Mouse (Mus musculus): Measurements from ENCODE around the gene Cacna1c. TPM values are rescaled to one million over a fixed set of nuclear protein-coding genes. Genes with fewer than 3 reads are reported as not detected.

Gene Cacna1c
- polyA plus RNA-seq, 1 experiment from 2014 or later: 0.23 TPM

- H3K27me3 ChIP-seq (ENCODE audit: insufficient read depth, low read length): no peaks in the 10 kb centered on the region
- H3K9ac ChIP-seq (replicated peaks): no peak overlapping the region
- ATAC-seq: no peak
- H3K4me1 ChIP-seq (ENCODE audit: insufficient read depth): peaks cover 10% of the 10 kb centered on the region; the same call in 1 of the 2 replicates
- no peak overlapping the region for H3K4me2 ChIP-seq (ENCODE audit: low read depth, low read length)
- TF ChIP-seq CTCF (IDR thresholded peaks at IDR 0.05; ENCODE audit: low read depth): no peak
- TF ChIP-seq EP300 (IDR thresholded peaks at IDR 0.05; ENCODE audit: low read depth): no peak
- no peak for DNase-seq
- H3K36me3 ChIP-seq (replicated peaks; ENCODE audit: insufficient read depth, low read length): no peaks in the 10 kb centered on the region
- no peak overlapping the region for H3K27ac ChIP-seq (ENCODE audit: low read depth)
- H3K9me3 ChIP-seq (ENCODE audit: low read length): no peaks in the 10 kb centered on the region
- WGBS (ENCODE audit: insufficient replicate concordance): 74% methylated on average over 9 of the region's 9 CpGs
- H3K4me3 ChIP-seq (ENCODE audit: low read depth, low read length): no peak overlapping the region
These were observed 237.7 kb downstream of the Cacna1c start for GRCm38 (mm10) chr6:118958529-118958928.

GRCm38 (mm10) chr6:118956234-118956633, 240.0 kb downstream of the Cacna1c start:
- no peaks in the 10 kb centered on the region for H3K9me3 ChIP-seq (ENCODE audit: low read length)
- no peaks in the 10 kb centered on the region for H3K27me3 ChIP-seq (ENCODE audit: insufficient read depth, low read length)
- H3K27ac ChIP-seq (ENCODE audit: low read depth): no peak overlapping the region
- DNase-seq: no peak
- H3K9ac ChIP-seq (replicated peaks): no peak overlapping the region
- TF ChIP-seq CTCF (IDR thresholded peaks at IDR 0.05; ENCODE audit: low read depth) (no peak), EP300 (IDR thresholded peaks at IDR 0.05; ENCODE audit: low read depth) (no peak)
- ATAC-seq: no peak
- H3K4me3 ChIP-seq (ENCODE audit: low read depth, low read length): no peak overlapping the region
- no peaks in the 10 kb centered on the region for H3K36me3 ChIP-seq (replicated peaks; ENCODE audit: insufficient read depth, low read length)
- H3K4me1 ChIP-seq (ENCODE audit: insufficient read depth): peaks cover 5% of the 10 kb centered on the region; the same call in 1 of the 2 replicates
- no peak overlapping the region for H3K4me2 ChIP-seq (ENCODE audit: low read depth, low read length)
- 72% methylated on average over 4 of the region's 4 CpGs for WGBS (ENCODE audit: insufficient replicate concordance)

GRCm38 (mm10) chr6:118955777-118956176, 240.4 kb downstream of the Cacna1c start:
- TF ChIP-seq CTCF (IDR thresholded peaks at IDR 0.05; ENCODE audit: low read depth): no peak
- no peak for TF ChIP-seq EP300 (IDR thresholded peaks at IDR 0.05; ENCODE audit: low read depth)
- no peak overlapping the region for H3K4me2 ChIP-seq (ENCODE audit: low read depth, low read length)
- H3K27me3 ChIP-seq (ENCODE audit: insufficient read depth, low read length): no peaks in the 10 kb centered on the region
- peak overlapping the region; percentile 77 for H3K27ac ChIP-seq (ENCODE audit: low read depth)
- DNase-seq: no peak
- ATAC-seq: peak; percentile 52
- H3K4me3 ChIP-seq (ENCODE audit: low read depth, low read length): no peak overlapping the region
- H3K4me1 ChIP-seq (ENCODE audit: insufficient read depth): peaks cover 5% of the 10 kb centered on the region; the same call in 1 of the 2 replicates
- H3K9me3 ChIP-seq (ENCODE audit: low read length): no peaks in the 10 kb centered on the region
- no peak overlapping the region for H3K9ac ChIP-seq (replicated peaks)
- no peaks in the 10 kb centered on the region for H3K36me3 ChIP-seq (replicated peaks; ENCODE audit: insufficient read depth, low read length)

GRCm38 (mm10) chr6:118954988-118955554, 241.1 kb downstream of the Cacna1c start:
- Histone ChIP-seq H3K27ac (ENCODE audit: low read depth) (peak overlapping the region; percentile 77), H3K36me3 (replicated peaks; ENCODE audit: insufficient read depth, low read length) (no peaks in the 10 kb centered on the region), H3K9me3 (ENCODE audit: low read length) (no peaks in the 10 kb centered on the region), H3K9ac (replicated peaks) (no peak overlapping the region), H3K4me2 (ENCODE audit: low read depth, low read length) (no peak overlapping the region), H3K4me1 (ENCODE audit: insufficient read depth) (peaks cover 5% of the 10 kb centered on the region; the same call in 1 of the 2 replicates), H3K27me3 (ENCODE audit: insufficient read depth, low read length) (no peaks in the 10 kb centered on the region), H3K4me3 (ENCODE audit: low read depth, low read length) (no peak overlapping the region)
- DNase-seq (peak; percentile 18), ATAC-seq (peak; percentile 92)
- WGBS (ENCODE audit: insufficient replicate concordance): 67% methylated on average over 7 of the region's 7 CpGs
- no peak for TF ChIP-seq CTCF (IDR thresholded peaks at IDR 0.05; ENCODE audit: low read depth)
- peak; percentile 45; the same call in 1 of the 2 replicates for TF ChIP-seq EP300 (IDR thresholded peaks at IDR 0.05; ENCODE audit: low read depth)

- no peak overlapping the region for H3K9ac ChIP-seq (replicated peaks)
- ATAC-seq (no peak), DNase-seq (no peak)
- H3K36me3 ChIP-seq (replicated peaks; ENCODE audit: insufficient read depth, low read length): no peaks in the 10 kb centered on the region
- H3K4me1 ChIP-seq (ENCODE audit: insufficient read depth): peaks cover 9% of the 10 kb centered on the region
- no peak overlapping the region for H3K4me2 ChIP-seq (ENCODE audit: low read depth, low read length)
- H3K27ac ChIP-seq (ENCODE audit: low read depth): no peak overlapping the region
- no peak overlapping the region for H3K4me3 ChIP-seq (ENCODE audit: low read depth, low read length)
- 77% methylated on average over 9 of the region's 9 CpGs for WGBS (ENCODE audit: insufficient replicate concordance)
- TF ChIP-seq EP300 (IDR thresholded peaks at IDR 0.05; ENCODE audit: low read depth): no peak
- TF ChIP-seq CTCF (IDR thresholded peaks at IDR 0.05; ENCODE audit: low read depth): no peak
- no peaks in the 10 kb centered on the region for H3K9me3 ChIP-seq (ENCODE audit: low read length)
- no peaks in the 10 kb centered on the region for H3K27me3 ChIP-seq (ENCODE audit: insufficient read depth, low read length)
These were observed 243.8 kb downstream of the Cacna1c start for GRCm38 (mm10) chr6:118952377-118952776.

- ATAC-seq (no peak), DNase-seq (no peak)
- no peaks in the 10 kb centered on the region for H3K27me3 ChIP-seq (ENCODE audit: insufficient read depth, low read length)
- H3K4me2 ChIP-seq (ENCODE audit: low read depth, low read length): no peak overlapping the region
- no peak overlapping the region for H3K4me3 ChIP-seq (ENCODE audit: low read depth, low read length)
- H3K4me1 ChIP-seq (ENCODE audit: insufficient read depth): peaks cover 4% of the 10 kb centered on the region
- H3K9me3 ChIP-seq (ENCODE audit: low read length): no peaks in the 10 kb centered on the region
- TF ChIP-seq CTCF (IDR thresholded peaks at IDR 0.05; ENCODE audit: low read depth) (no peak), EP300 (IDR thresholded peaks at IDR 0.05; ENCODE audit: low read depth) (no peak)
- H3K27ac ChIP-seq (ENCODE audit: low read depth): no peak overlapping the region
- H3K9ac ChIP-seq (replicated peaks): no peak overlapping the region
- H3K36me3 ChIP-seq (replicated peaks; ENCODE audit: insufficient read depth, low read length): no peaks in the 10 kb centered on the region
- WGBS (ENCODE audit: insufficient replicate concordance): 58% methylated on average over 13 of the region's 13 CpGs
These were observed 246.0 kb downstream of the Cacna1c start for GRCm38 (mm10) chr6:118950190-118950589.

Measured in liver, postnatal 0 days (tissue).